Mouse (Mus musculus): Measurements from ENCODE around the gene Pigq. TPM values are rescaled to one million over a fixed set of nuclear protein-coding genes. Genes with fewer than 3 reads are reported as not detected.

Pigq gene
- 40.5 TPM for polyA plus RNA-seq (2014; fragmentation: Illumina TruSeq; extraction: RNeasy Lipid Tissue Mini Kit (QIAGEN cat#74804); ENCODE audit: low read depth, low replicate concordance)

DNA sequence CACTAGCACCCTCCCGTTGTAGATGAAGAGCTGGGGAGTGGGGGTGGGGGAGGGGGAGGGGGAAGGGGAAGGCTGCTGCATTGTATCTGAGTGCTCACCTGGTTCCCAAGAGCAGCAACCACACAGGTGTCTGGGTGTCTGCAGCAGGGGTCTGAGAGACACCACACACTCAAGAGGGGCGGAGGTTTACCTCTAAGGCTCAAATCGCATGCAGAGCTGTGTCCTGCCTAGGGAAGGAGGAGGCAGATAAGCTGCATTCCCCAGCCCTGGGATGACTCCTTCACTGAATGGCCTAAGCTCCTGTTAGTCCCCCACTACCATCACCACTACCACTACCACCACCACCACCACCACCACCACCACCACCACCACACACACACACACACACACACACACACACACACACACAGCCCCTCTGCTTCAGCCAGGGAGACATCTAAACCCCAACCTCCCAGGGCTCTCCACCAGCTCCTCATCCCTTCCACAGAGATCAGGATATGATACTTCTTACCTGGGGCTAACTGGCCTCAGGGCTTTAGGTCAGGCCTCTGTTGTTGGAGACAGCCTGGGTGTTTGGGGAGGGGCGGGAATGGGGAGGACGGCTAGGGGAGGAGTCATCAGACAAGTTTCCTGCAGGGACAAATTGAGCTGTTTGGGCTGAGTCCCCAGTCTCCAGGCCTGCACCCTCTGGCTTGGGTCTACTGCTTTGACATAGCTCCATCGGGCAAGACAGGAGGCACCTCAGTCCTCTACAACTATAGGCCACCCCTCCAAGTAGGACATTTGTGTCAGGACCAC lies at the start of gene Pigq, which contains the start of gene Nhlrc4:
Gene Pigq (minus strand): TSS at position 571 of the 798 bp plus-strand sequence.
Gene Nhlrc4 (minus strand): TSS at position 596 of the 798 bp plus-strand sequence.

DNA sequence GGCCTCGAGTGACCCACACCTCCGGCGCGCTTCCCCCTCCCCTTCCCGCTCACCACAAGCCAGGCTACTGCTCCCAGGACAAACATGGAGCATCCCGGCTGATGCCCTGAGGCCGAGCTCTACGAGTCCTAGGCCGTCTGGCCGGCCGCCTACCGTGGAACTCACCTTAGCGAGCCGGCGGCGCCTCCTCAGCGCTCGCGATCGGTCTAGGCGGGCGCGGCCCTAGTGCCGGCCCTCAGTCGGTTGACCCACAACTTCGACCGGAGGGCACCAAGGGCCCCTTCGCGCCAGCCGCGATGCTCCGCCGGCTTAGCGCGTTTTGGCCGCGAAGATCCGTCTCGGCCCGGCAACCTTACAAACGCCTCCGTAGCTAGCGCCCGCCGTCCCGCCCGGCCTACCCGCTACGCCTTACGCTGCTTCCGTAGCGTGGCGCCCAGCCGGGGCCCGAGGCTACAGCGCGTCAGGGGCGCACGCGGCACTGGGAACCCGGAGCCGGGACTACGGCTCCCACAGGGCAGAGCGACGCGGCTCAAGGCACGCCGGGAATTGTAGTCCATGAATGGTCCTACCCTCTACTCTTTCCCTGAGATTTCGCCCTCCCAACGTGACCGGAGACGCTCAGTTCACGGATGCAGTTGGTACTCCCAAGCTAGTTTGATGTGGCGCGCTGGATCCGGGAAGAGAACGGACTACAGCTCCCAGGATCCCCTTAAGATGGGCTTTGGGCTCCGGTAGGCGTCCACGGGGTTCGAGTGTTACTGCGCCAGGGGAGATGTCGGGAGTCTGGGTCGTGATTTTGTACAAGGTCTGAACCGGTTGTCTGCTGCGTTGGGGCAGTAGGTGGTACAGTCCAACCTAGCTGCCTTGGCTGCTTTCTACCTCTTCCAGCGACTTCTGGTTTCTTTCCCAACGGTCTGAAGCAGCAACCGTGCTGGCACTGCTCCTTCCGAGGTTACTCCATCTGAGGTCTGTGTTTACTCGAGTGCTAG lies 40.9 kb upstream of the Pigq start, which contains the start of gene Capn15:
Gene Capn15 (minus strand): TSS at position 491 of the 989 bp plus-strand sequence.

DNA sequence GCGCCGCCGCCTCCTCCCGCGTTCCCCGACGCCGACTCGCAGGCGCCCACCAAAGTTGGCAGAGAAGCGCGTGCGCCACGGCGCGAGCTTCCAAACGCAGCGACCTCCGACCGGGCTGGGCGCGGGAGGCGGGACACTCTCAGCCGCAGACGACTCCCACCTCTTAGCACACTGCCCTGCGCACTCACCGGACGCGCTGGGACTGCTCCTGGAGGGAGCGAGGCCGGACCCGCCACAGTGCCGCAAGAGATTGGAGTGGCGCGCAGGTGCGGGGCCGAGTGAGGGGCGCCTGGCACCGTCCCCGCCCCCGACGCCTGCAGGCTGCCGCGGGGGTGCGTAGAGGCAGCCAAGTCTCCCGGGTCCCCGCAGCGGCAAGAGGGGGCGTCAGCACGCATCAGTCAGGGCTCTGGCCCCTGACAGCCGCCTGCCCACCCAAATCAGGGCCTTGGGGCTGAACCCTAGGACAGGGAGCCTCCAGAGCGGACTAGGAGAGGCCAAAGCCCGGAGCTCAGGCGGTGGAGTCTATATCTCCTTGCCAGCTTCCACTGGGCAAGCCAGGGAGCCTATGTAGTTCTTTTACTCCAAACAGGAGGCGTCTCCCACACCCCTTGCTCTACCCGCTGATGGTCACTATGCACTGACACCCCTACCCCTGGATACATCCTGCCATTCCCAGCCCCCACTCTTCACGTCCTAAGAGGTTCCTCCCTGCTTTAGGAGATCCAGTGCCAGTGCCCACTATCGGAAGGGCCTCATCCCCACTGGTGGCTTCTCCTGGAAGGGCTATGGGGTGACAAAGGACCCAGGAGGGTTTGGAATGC lies 7.3 kb upstream of the Pigq start, which contains the start of gene A930017K11Rik:
Gene A930017K11Rik (minus strand): TSS at position 763 of the 821 bp plus-strand sequence.

DNA sequence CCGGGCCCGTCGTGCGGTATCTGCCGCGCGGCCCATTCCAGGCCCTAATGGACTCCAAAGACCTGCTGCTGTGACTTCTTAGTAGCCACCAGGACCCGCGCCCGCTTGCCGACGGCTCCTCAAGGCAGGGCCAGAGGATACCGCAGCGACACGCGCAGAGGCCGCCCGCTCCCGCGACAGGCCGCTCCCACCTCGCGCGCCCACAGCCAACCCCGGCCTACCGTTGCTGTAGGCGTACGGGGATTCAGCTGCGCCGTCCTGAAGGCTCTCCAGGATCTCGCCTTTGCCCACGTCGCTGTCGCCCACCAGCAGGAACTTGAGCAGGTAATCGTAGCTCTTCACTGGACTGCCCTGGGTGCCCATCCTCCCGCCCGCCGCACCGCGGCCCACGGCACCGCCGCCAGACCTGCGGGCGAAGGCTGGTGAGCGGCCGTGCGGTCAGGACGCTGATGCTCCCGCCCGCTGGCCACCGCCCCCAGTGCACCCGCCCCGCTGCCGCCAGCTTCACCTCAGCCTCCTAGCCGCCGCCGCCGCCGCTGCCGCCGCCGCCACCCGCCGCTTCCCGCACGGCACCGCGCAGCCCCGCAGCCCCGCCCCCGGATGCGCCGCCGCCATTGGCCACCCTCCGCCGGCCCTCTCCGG lies 25.5 kb downstream of the Pigq start, which contains the start of gene Rab40c:
Gene Rab40c (minus strand): TSS at position 584 of the 642 bp plus-strand sequence.

DNA sequence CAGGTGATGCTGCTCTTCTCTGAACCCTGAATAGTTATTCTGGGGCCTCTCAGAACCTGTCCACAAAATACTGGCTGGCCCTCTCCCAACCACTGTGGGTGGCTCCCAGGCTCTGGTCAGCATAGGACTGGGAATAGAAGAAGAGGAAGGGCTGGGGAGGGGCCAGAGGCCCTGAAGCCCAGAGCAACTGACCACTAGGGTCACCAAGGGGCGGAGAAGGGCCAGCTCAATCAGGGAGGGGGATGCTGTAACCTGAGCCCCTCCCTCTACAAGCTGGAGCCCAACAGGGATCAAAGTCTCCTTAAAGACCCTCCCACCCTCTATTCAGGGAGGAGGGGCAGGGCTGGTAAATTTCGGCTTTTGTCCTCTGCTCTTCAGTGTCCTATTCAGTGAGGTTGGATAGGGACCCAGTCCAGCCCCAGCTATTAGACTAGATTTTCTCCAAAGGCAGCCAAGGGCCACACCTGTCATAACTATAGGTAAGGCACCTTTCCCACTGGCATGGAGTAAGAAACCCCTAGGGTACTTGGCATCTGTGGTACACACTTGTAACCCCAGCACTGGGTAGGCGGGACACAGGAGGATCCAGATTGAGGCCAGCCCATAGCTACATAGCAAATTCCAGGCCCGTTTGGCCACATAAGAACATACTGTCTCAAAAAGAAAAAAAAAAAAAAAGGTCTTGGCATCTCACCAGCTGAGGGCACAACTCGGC lies 64.4 kb downstream of the Pigq start, which contains the start of gene Wfikkn1:
Gene Wfikkn1 (minus strand): TSS at position 663 of the 715 bp plus-strand sequence.

Other genes starting within 250 kb of the Pigq start
- gene Gng13, start 227.8 kb downstream of the Pigq start, polyA plus RNA-seq (2014; fragmentation: Illumina TruSeq; extraction: RNeasy Lipid Tissue Mini Kit (QIAGEN cat#74804); ENCODE audit: low read depth, low replicate concordance): 0.99 TPM
- 1.4 TPM for gene Chtf18, start 217.5 kb downstream of the Pigq start, polyA plus RNA-seq (2014; fragmentation: Illumina TruSeq; extraction: RNeasy Lipid Tissue Mini Kit (QIAGEN cat#74804); ENCODE audit: low read depth, low replicate concordance)
- 9.4 TPM for gene Rpusd1, start 217.3 kb downstream of the Pigq start, polyA plus RNA-seq (2014; fragmentation: Illumina TruSeq; extraction: RNeasy Lipid Tissue Mini Kit (QIAGEN cat#74804); ENCODE audit: low read depth, low replicate concordance)
- gene Mslnl, start 208.9 kb downstream of the Pigq start, polyA plus RNA-seq (2014; fragmentation: Illumina TruSeq; extraction: RNeasy Lipid Tissue Mini Kit (QIAGEN cat#74804); ENCODE audit: low read depth, low replicate concordance): not detected
- gene Msln, start 190.6 kb downstream of the Pigq start, polyA plus RNA-seq (2014; fragmentation: Illumina TruSeq; extraction: RNeasy Lipid Tissue Mini Kit (QIAGEN cat#74804); ENCODE audit: low read depth, low replicate concordance): 18.6 TPM
- 41.3 TPM for gene Narfl, start 171.2 kb downstream of the Pigq start, polyA plus RNA-seq (2014; fragmentation: Illumina TruSeq; extraction: RNeasy Lipid Tissue Mini Kit (QIAGEN cat#74804); ENCODE audit: low read depth, low replicate concordance)
- 15.1 TPM for gene Haghl, start 159.3 kb downstream of the Pigq start, polyA plus RNA-seq (2014; fragmentation: Illumina TruSeq; extraction: RNeasy Lipid Tissue Mini Kit (QIAGEN cat#74804); ENCODE audit: low read depth, low replicate concordance)
- gene Ccdc78, start 158.4 kb downstream of the Pigq start, polyA plus RNA-seq (2014; fragmentation: Illumina TruSeq; extraction: RNeasy Lipid Tissue Mini Kit (QIAGEN cat#74804); ENCODE audit: low read depth, low replicate concordance): 0.26 TPM
- gene Fam173a, start 152.0 kb downstream of the Pigq start, polyA plus RNA-seq (2014; fragmentation: Illumina TruSeq; extraction: RNeasy Lipid Tissue Mini Kit (QIAGEN cat#74804); ENCODE audit: low read depth, low replicate concordance): 41.4 TPM
- gene AC134908.4, start 149.3 kb downstream of the Pigq start, polyA plus RNA-seq (2014; fragmentation: Illumina TruSeq; extraction: RNeasy Lipid Tissue Mini Kit (QIAGEN cat#74804); ENCODE audit: low read depth, low replicate concordance): not detected
- gene Metrn, start 147.8 kb downstream of the Pigq start, polyA plus RNA-seq (2014; fragmentation: Illumina TruSeq; extraction: RNeasy Lipid Tissue Mini Kit (QIAGEN cat#74804); ENCODE audit: low read depth, low replicate concordance): 31.5 TPM
- 2.1 TPM for gene Fbxl16, start 135.9 kb downstream of the Pigq start, polyA plus RNA-seq (2014; fragmentation: Illumina TruSeq; extraction: RNeasy Lipid Tissue Mini Kit (QIAGEN cat#74804); ENCODE audit: low read depth, low replicate concordance)
- gene Wdr24, start 121.3 kb downstream of the Pigq start, polyA plus RNA-seq (2014; fragmentation: Illumina TruSeq; extraction: RNeasy Lipid Tissue Mini Kit (QIAGEN cat#74804); ENCODE audit: low read depth, low replicate concordance): 11.2 TPM
- 31.6 TPM for gene Jmjd8, start 116.1 kb downstream of the Pigq start, polyA plus RNA-seq (2014; fragmentation: Illumina TruSeq; extraction: RNeasy Lipid Tissue Mini Kit (QIAGEN cat#74804); ENCODE audit: low read depth, low replicate concordance)
- 133 TPM for gene Stub1, start 111.5 kb downstream of the Pigq start, polyA plus RNA-seq (2014; fragmentation: Illumina TruSeq; extraction: RNeasy Lipid Tissue Mini Kit (QIAGEN cat#74804); ENCODE audit: low read depth, low replicate concordance)
- gene Rhbdl1, start 107.6 kb downstream of the Pigq start, polyA plus RNA-seq (2014; fragmentation: Illumina TruSeq; extraction: RNeasy Lipid Tissue Mini Kit (QIAGEN cat#74804); ENCODE audit: low read depth, low replicate concordance): 1.1 TPM
- gene Gm20683, start 103.2 kb downstream of the Pigq start, polyA plus RNA-seq (2014; fragmentation: Illumina TruSeq; extraction: RNeasy Lipid Tissue Mini Kit (QIAGEN cat#74804); ENCODE audit: low read depth, low replicate concordance): 4.1 TPM
- 133 TPM for gene Rhot2, start 100.1 kb downstream of the Pigq start, polyA plus RNA-seq (2014; fragmentation: Illumina TruSeq; extraction: RNeasy Lipid Tissue Mini Kit (QIAGEN cat#74804); ENCODE audit: low read depth, low replicate concordance)
- 3.2 TPM for gene Wdr90, start 83.4 kb downstream of the Pigq start, polyA plus RNA-seq (2014; fragmentation: Illumina TruSeq; extraction: RNeasy Lipid Tissue Mini Kit (QIAGEN cat#74804); ENCODE audit: low read depth, low replicate concordance)
- 194 TPM for gene Mcrip2, start 76.2 kb downstream of the Pigq start, polyA plus RNA-seq (2014; fragmentation: Illumina TruSeq; extraction: RNeasy Lipid Tissue Mini Kit (QIAGEN cat#74804); ENCODE audit: low read depth, low replicate concordance)
- gene Mettl26, start 69.9 kb downstream of the Pigq start, polyA plus RNA-seq (2014; fragmentation: Illumina TruSeq; extraction: RNeasy Lipid Tissue Mini Kit (QIAGEN cat#74804); ENCODE audit: low read depth, low replicate concordance): 19.7 TPM
- gene Wfikkn1, start 64.1 kb downstream of the Pigq start, polyA plus RNA-seq (2014; fragmentation: Illumina TruSeq; extraction: RNeasy Lipid Tissue Mini Kit (QIAGEN cat#74804); ENCODE audit: low read depth, low replicate concordance): not detected
- gene Rab40c, start 25.2 kb downstream of the Pigq start, polyA plus RNA-seq (2014; fragmentation: Illumina TruSeq; extraction: RNeasy Lipid Tissue Mini Kit (QIAGEN cat#74804); ENCODE audit: low read depth, low replicate concordance): 15.4 TPM
- gene Nhlrc4, start within 50 bp of the Pigq start, polyA plus RNA-seq (2014; fragmentation: Illumina TruSeq; extraction: RNeasy Lipid Tissue Mini Kit (QIAGEN cat#74804); ENCODE audit: low read depth, low replicate concordance): not detected
- gene A930017K11Rik, start 7.6 kb upstream of the Pigq start, polyA plus RNA-seq (2014; fragmentation: Illumina TruSeq; extraction: RNeasy Lipid Tissue Mini Kit (QIAGEN cat#74804); ENCODE audit: low read depth, low replicate concordance): 0.34 TPM
- gene Capn15, start 40.9 kb upstream of the Pigq start, polyA plus RNA-seq (2014; fragmentation: Illumina TruSeq; extraction: RNeasy Lipid Tissue Mini Kit (QIAGEN cat#74804); ENCODE audit: low read depth, low replicate concordance): 9.9 TPM
- 28.2 TPM for gene Rab11fip3, start 124.6 kb upstream of the Pigq start, polyA plus RNA-seq (2014; fragmentation: Illumina TruSeq; extraction: RNeasy Lipid Tissue Mini Kit (QIAGEN cat#74804); ENCODE audit: low read depth, low replicate concordance)
- 12.0 TPM for gene Decr2, start 145.4 kb upstream of the Pigq start, polyA plus RNA-seq (2014; fragmentation: Illumina TruSeq; extraction: RNeasy Lipid Tissue Mini Kit (QIAGEN cat#74804); ENCODE audit: low read depth, low replicate concordance)
- gene Nme4, start 150.7 kb upstream of the Pigq start, polyA plus RNA-seq (2014; fragmentation: Illumina TruSeq; extraction: RNeasy Lipid Tissue Mini Kit (QIAGEN cat#74804); ENCODE audit: low read depth, low replicate concordance): 10.3 TPM
- gene Tmem8, start 168.4 kb upstream of the Pigq start, polyA plus RNA-seq (2014; fragmentation: Illumina TruSeq; extraction: RNeasy Lipid Tissue Mini Kit (QIAGEN cat#74804); ENCODE audit: low read depth, low replicate concordance): 6.0 TPM
- gene Mrpl28, start 178.6 kb upstream of the Pigq start, polyA plus RNA-seq (2014; fragmentation: Illumina TruSeq; extraction: RNeasy Lipid Tissue Mini Kit (QIAGEN cat#74804); ENCODE audit: low read depth, low replicate concordance): 179 TPM
- gene Axin1, start 193.8 kb upstream of the Pigq start, polyA plus RNA-seq (2014; fragmentation: Illumina TruSeq; extraction: RNeasy Lipid Tissue Mini Kit (QIAGEN cat#74804); ENCODE audit: low read depth, low replicate concordance): 15.7 TPM